Mouse (Mus musculus): ENCODE data around the gene Tab2. TPM values are rescaled to one million over a fixed set of nuclear protein-coding genes. Genes with fewer than 3 reads are reported as not detected.
"Not testable (repeated sequence)": the region's sequence is repeated elsewhere in the genome, so short reads cannot be mapped to it uniquely, and the experiment has no call there.

Tab2 gene
- polyA plus RNA-seq, 1 experiment from 2014 or later, result 8.3 TPM

- Histone ChIP-seq H3K36me3 (ENCODE audit: control insufficient read depth, insufficient read depth) (peaks cover 39% of the 10 kb centered on the region), H3K9ac (ENCODE audit: low read depth, low read length) (no peak overlapping the region), H3K4me3 (ENCODE audit: low read depth, low read length) (no peak overlapping the region), H3K4me2 (ENCODE audit: low read depth, low read length) (no peak overlapping the region), H3K27ac (ENCODE audit: low read length) (no peak overlapping the region), H3K9me3 (replicated peaks; ENCODE audit: control insufficient read depth, low read length) (no peaks in the 10 kb centered on the region), H3K4me1 (ENCODE audit: control insufficient read depth, low read depth, low read length) (no peaks in the 10 kb centered on the region), H3K27me3 (ENCODE audit: control insufficient read depth, insufficient read depth, low read depth, low read length) (no peaks in the 10 kb centered on the region)
- ATAC-seq (ENCODE audit: low read depth), result no peak
- WGBS (ENCODE audit: insufficient replicate concordance), result 85% methylated on average over 12 of the region's 12 CpGs
These were observed 48.9 kb downstream of the Tab2 start for GRCm38 (mm10) chr10:7907151-7907550.

- 89% methylated on average over 5 of the region's 5 CpGs for WGBS (ENCODE audit: insufficient replicate concordance)
- Histone ChIP-seq H3K36me3 (ENCODE audit: control insufficient read depth, insufficient read depth) (peaks cover 28% of the 10 kb centered on the region), H3K4me3 (ENCODE audit: low read depth, low read length) (no peak overlapping the region), H3K27me3 (ENCODE audit: control insufficient read depth, insufficient read depth, low read depth, low read length) (no peaks in the 10 kb centered on the region), H3K9ac (ENCODE audit: low read depth, low read length) (no peak overlapping the region), H3K4me2 (ENCODE audit: low read depth, low read length) (no peak overlapping the region), H3K9me3 (replicated peaks; ENCODE audit: control insufficient read depth, low read length) (no peaks in the 10 kb centered on the region), H3K27ac (ENCODE audit: low read length) (no peak overlapping the region), H3K4me1 (ENCODE audit: control insufficient read depth, low read depth, low read length) (no peaks in the 10 kb centered on the region)
- no peak for ATAC-seq (ENCODE audit: low read depth)
These were observed 51.9 kb downstream of the Tab2 start for GRCm38 (mm10) chr10:7904157-7904556.

- Histone ChIP-seq H3K9ac (ENCODE audit: low read depth, low read length) (no peak overlapping the region), H3K27ac (ENCODE audit: low read length) (no peak overlapping the region), H3K36me3 (ENCODE audit: control insufficient read depth, insufficient read depth) (peaks cover 10% of the 10 kb centered on the region), H3K27me3 (ENCODE audit: control insufficient read depth, insufficient read depth, low read depth, low read length) (no peaks in the 10 kb centered on the region), H3K4me1 (ENCODE audit: control insufficient read depth, low read depth, low read length) (no peaks in the 10 kb centered on the region), H3K4me3 (ENCODE audit: low read depth, low read length) (no peak overlapping the region), H3K4me2 (ENCODE audit: low read depth, low read length) (no peak overlapping the region), H3K9me3 (replicated peaks; ENCODE audit: control insufficient read depth, low read length) (no peaks in the 10 kb centered on the region)
- WGBS (ENCODE audit: insufficient replicate concordance), result 76% methylated on average over 14 of the region's 14 CpGs
- ATAC-seq (ENCODE audit: low read depth), result no peak
These were observed 55.1 kb downstream of the Tab2 start for GRCm38 (mm10) chr10:7900719-7901627.

GRCm38 (mm10) chr10:7888256-7888868 is 67.7 kb downstream of the Tab2 start:
- Histone ChIP-seq H3K9me3 (replicated peaks; ENCODE audit: control insufficient read depth, low read length) (no peaks in the 10 kb centered on the region), H3K27me3 (ENCODE audit: control insufficient read depth, insufficient read depth, low read depth, low read length) (no peaks in the 10 kb centered on the region), H3K36me3 (ENCODE audit: control insufficient read depth, insufficient read depth) (no peaks in the 10 kb centered on the region), H3K4me1 (ENCODE audit: control insufficient read depth, low read depth, low read length) (no peaks in the 10 kb centered on the region), H3K9ac (ENCODE audit: low read depth, low read length) (no peak overlapping the region), H3K4me2 (ENCODE audit: low read depth, low read length) (no peak overlapping the region), H3K27ac (ENCODE audit: low read length) (no peak overlapping the region), H3K4me3 (ENCODE audit: low read depth, low read length) (no peak overlapping the region)
- no peak for ATAC-seq (ENCODE audit: low read depth)
- WGBS (ENCODE audit: insufficient replicate concordance), result 44% methylated on average over 11 of the region's 11 CpGs

GRCm38 (mm10) chr10:7883524-7883923 is 72.5 kb downstream of the Tab2 start:
- Histone ChIP-seq H3K27ac (ENCODE audit: low read length) (no peak overlapping the region), H3K4me3 (ENCODE audit: low read depth, low read length) (no peak overlapping the region), H3K9ac (ENCODE audit: low read depth, low read length) (no peak overlapping the region), H3K4me2 (ENCODE audit: low read depth, low read length) (no peak overlapping the region), H3K27me3 (ENCODE audit: control insufficient read depth, insufficient read depth, low read depth, low read length) (no peaks in the 10 kb centered on the region), H3K36me3 (ENCODE audit: control insufficient read depth, insufficient read depth) (no peaks in the 10 kb centered on the region), H3K9me3 (replicated peaks; ENCODE audit: control insufficient read depth, low read length) (no peaks in the 10 kb centered on the region), H3K4me1 (ENCODE audit: control insufficient read depth, low read depth, low read length) (no peaks in the 10 kb centered on the region)
- ATAC-seq (ENCODE audit: low read depth), result 0 out of 2 replicates have a peak, but pooled peaks have one; percentile 35
- 7% methylated on average over 5 of the region's 5 CpGs for WGBS (ENCODE audit: insufficient replicate concordance)

GRCm38 (mm10) chr10:7881971-7882370 is 74.1 kb downstream of the Tab2 start:
- H3K9ac ChIP-seq (ENCODE audit: low read depth, low read length), result no peak overlapping the region
- no peaks in the 10 kb centered on the region for H3K27me3 ChIP-seq (ENCODE audit: control insufficient read depth, insufficient read depth, low read depth, low read length)
- no peak overlapping the region for H3K4me2 ChIP-seq (ENCODE audit: low read depth, low read length)
- no peaks in the 10 kb centered on the region for H3K4me1 ChIP-seq (ENCODE audit: control insufficient read depth, low read depth, low read length)
- H3K36me3 ChIP-seq (ENCODE audit: control insufficient read depth, insufficient read depth), result no peaks in the 10 kb centered on the region
- H3K27ac ChIP-seq (ENCODE audit: low read length), result no peak overlapping the region
- 66% methylated on average over 3 of the region's 3 CpGs for WGBS (ENCODE audit: insufficient replicate concordance)
- no peak for ATAC-seq (ENCODE audit: low read depth)
- H3K9me3 ChIP-seq (replicated peaks; ENCODE audit: control insufficient read depth, low read length), result no peaks in the 10 kb centered on the region
- H3K4me3 ChIP-seq (ENCODE audit: low read depth, low read length), result no peak overlapping the region

GRCm38 (mm10) chr10:7880283-7880682 is 75.7 kb downstream of the Tab2 start:
- H3K9me3 ChIP-seq (replicated peaks; ENCODE audit: control insufficient read depth, low read length); H3K36me3 ChIP-seq (ENCODE audit: control insufficient read depth, insufficient read depth); H3K27me3 ChIP-seq (ENCODE audit: control insufficient read depth, insufficient read depth, low read depth, low read length); H3K4me1 ChIP-seq (ENCODE audit: control insufficient read depth, low read depth, low read length); H3K4me3 ChIP-seq (ENCODE audit: low read depth, low read length); H3K9ac ChIP-seq (ENCODE audit: low read depth, low read length); H3K27ac ChIP-seq (ENCODE audit: low read length); H3K4me2 ChIP-seq (ENCODE audit: low read depth, low read length); ATAC-seq (ENCODE audit: low read depth): not testable (repeated sequence)
- WGBS (ENCODE audit: insufficient replicate concordance), result 64% methylated on average over 3 of the region's 3 CpGs

GRCm38 (mm10) chr10:7874194-7874593 is 81.8 kb downstream of the Tab2 start:
- Histone ChIP-seq H3K4me3 (ENCODE audit: low read depth, low read length) (no peak overlapping the region), H3K4me1 (ENCODE audit: control insufficient read depth, low read depth, low read length) (no peaks in the 10 kb centered on the region), H3K4me2 (ENCODE audit: low read depth, low read length) (no peak overlapping the region), H3K27ac (ENCODE audit: low read length) (no peak overlapping the region), H3K36me3 (ENCODE audit: control insufficient read depth, insufficient read depth) (no peaks in the 10 kb centered on the region), H3K27me3 (ENCODE audit: control insufficient read depth, insufficient read depth, low read depth, low read length) (no peaks in the 10 kb centered on the region), H3K9me3 (replicated peaks; ENCODE audit: control insufficient read depth, low read length) (no peaks in the 10 kb centered on the region), H3K9ac (ENCODE audit: low read depth, low read length) (no peak overlapping the region)
- ATAC-seq (ENCODE audit: low read depth), result no peak
- 68% methylated on average over 7 of the region's 7 CpGs for WGBS (ENCODE audit: insufficient replicate concordance)

- H3K4me2 ChIP-seq (ENCODE audit: low read depth, low read length), result no peak overlapping the region
- ATAC-seq (ENCODE audit: low read depth), result no peak
- peaks cover 15% of the 10 kb centered on the region for H3K27me3 ChIP-seq (ENCODE audit: control insufficient read depth, insufficient read depth, low read depth, low read length)
- no peak overlapping the region for H3K9ac ChIP-seq (ENCODE audit: low read depth, low read length)
- no peaks in the 10 kb centered on the region for H3K4me1 ChIP-seq (ENCODE audit: control insufficient read depth, low read depth, low read length)
- H3K4me3 ChIP-seq (ENCODE audit: low read depth, low read length), result no peak overlapping the region
- WGBS (ENCODE audit: insufficient replicate concordance), result 70% methylated on average over 5 of the region's 5 CpGs
- no peaks in the 10 kb centered on the region for H3K9me3 ChIP-seq (replicated peaks; ENCODE audit: control insufficient read depth, low read length)
- no peak overlapping the region for H3K27ac ChIP-seq (ENCODE audit: low read length)
- H3K36me3 ChIP-seq (ENCODE audit: control insufficient read depth, insufficient read depth), result no peaks in the 10 kb centered on the region
These were observed 84.5 kb downstream of the Tab2 start for GRCm38 (mm10) chr10:7871381-7872020.
